Mouse (Mus musculus) left cerebral cortex, postnatal 14 days (tissue): Measurements from ENCODE around the gene Negr1. TPM values are rescaled to one million over a fixed set of nuclear protein-coding genes. Genes with fewer than 3 reads are reported as not detected.
A peak's percentile ranks its signal among the peaks of the same experiment; 100 is the strongest.
"Not testable (repeated sequence)": the region's sequence is repeated elsewhere in the genome, so short reads cannot be mapped to it uniquely, and the experiment has no call there.

Experiments used
- DNase-seq, 2 experiments: peaks; one replicate each; pipeline ENCODE4 v3.0.0; 2021 to 2022; ENCODE audit warnings: low spot score in 2 of 2, mixed read lengths in 1 of 2
- intact Hi-C: fragments of 180-260 bp; cut with DNase I; formaldehyde crosslinking; loops from one replicate; pipeline ENCODE4 v1.15.1; 2025
- total RNA-seq, 2 experiments: library from RNA; stranded (reverse); gene quantifications; 2 replicates each; pipeline ENCODE4 v1.2.3; 2021

The Negr1 gene
- total RNA-seq, 2 experiments from 2014 or later = 254 to 270 TPM

GRCm38 (mm10) chr3:156955094-156955493 lies 393.5 kb downstream of the Negr1 start:
- intact Hi-C loops = no loop called here
- no peak for DNase-seq

- DNase-seq = peak; percentile 23 to 25
Measured at GRCm38 (mm10) chr3:156958640-156959039, 397.0 kb downstream of the Negr1 start.

GRCm38 (mm10) chr3:156968764-156969163 lies 407.2 kb downstream of the Negr1 start:
- DNase-seq = no peak
- intact Hi-C loops = no loop called here

More at GRCm38 (mm10) chr3:156958640-156959039, 397.0 kb downstream of the Negr1 start:
- intact Hi-C loops = no loop called here

GRCm38 (mm10) chr3:156971104-156971503 lies 409.5 kb downstream of the Negr1 start:
- intact Hi-C loops = no loop called here
- DNase-seq = no peak

- intact Hi-C loops = no loop called here
- no peak for DNase-seq
Measured at GRCm38 (mm10) chr3:156976816-156977215, 415.2 kb downstream of the Negr1 start.

- DNase-seq = no peak
- intact Hi-C loops = no loop called here
Measured at GRCm38 (mm10) chr3:156980042-156980716, 418.6 kb downstream of the Negr1 start.

GRCm38 (mm10) chr3:156982102-156982501 lies 420.5 kb downstream of the Negr1 start:
- DNase-seq = no peak
- intact Hi-C loops = no loop called here

GRCm38 (mm10) chr3:156987113-156987512 lies 425.5 kb downstream of the Negr1 start:
- no peak for DNase-seq
- intact Hi-C loops = no loop called here

GRCm38 (mm10) chr3:156992171-156992570 lies 430.6 kb downstream of the Negr1 start:
- no peak for DNase-seq
- intact Hi-C loops = no loop called here

- intact Hi-C loops = no loop called here
Measured at GRCm38 (mm10) chr3:156992811-156993210, 431.2 kb downstream of the Negr1 start.

GRCm38 (mm10) chr3:156999177-156999808 lies 437.7 kb downstream of the Negr1 start:
- peak; percentile 52 for DNase-seq
- intact Hi-C loops = no loop called here

More at GRCm38 (mm10) chr3:156992811-156993210, 431.2 kb downstream of the Negr1 start:
- DNase-seq = peak; percentile 12 to 54

GRCm38 (mm10) chr3:157021632-157022031 lies 460.0 kb downstream of the Negr1 start:
- no peak for DNase-seq
- intact Hi-C loops = no loop called here

GRCm38 (mm10) chr3:157024580-157024979 lies 463.0 kb downstream of the Negr1 start:
- no peak for DNase-seq
- intact Hi-C loops = no loop called here

- no peak for DNase-seq
- intact Hi-C loops = no loop called here
Measured at GRCm38 (mm10) chr3:157031513-157032142, 470.0 kb downstream of the Negr1 start.

GRCm38 (mm10) chr3:157036016-157036415 lies 474.4 kb downstream of the Negr1 start:
- intact Hi-C loops = no loop called here
- no peak for DNase-seq

- no peak for DNase-seq
- intact Hi-C loops = no loop called here
Measured at GRCm38 (mm10) chr3:157036568-157036967, 475.0 kb downstream of the Negr1 start.

GRCm38 (mm10) chr3:157040619-157041018 lies 479.0 kb downstream of the Negr1 start:
- peak; percentile 46 to 59 for DNase-seq
- intact Hi-C loops = no loop called here

GRCm38 (mm10) chr3:157044565-157044964 lies 483.0 kb downstream of the Negr1 start:
- no peak for DNase-seq
- intact Hi-C loops = no loop called here

GRCm38 (mm10) chr3:157064438-157064837 lies 502.8 kb downstream of the Negr1 start:
- DNase-seq, intact Hi-C loops: not testable (repeated sequence)

- DNase-seq = no peak
Measured at GRCm38 (mm10) chr3:157066331-157066730, 504.7 kb downstream of the Negr1 start.

More at GRCm38 (mm10) chr3:157066331-157066730, 504.7 kb downstream of the Negr1 start:
- intact Hi-C loops = no loop called here
